Mouse (Mus musculus): Measurements from ENCODE around the gene Olfr739. TPM values are rescaled to one million over a fixed set of nuclear protein-coding genes. Genes with fewer than 3 reads are reported as not detected.

Olfr739 gene
- not detected in 2 replicates for total RNA-seq (2014; rRNA removed)
- polyA plus RNA-seq (2015; fragmentation: Nextera tagmentation; extraction: Ambion mirVana), result not detected in 2 replicates

- Histone ChIP-seq H3K4me1 (ENCODE audit: insufficient read depth, low read length) (no peaks in the 10 kb centered on the region), H3K9ac (replicated peaks; ENCODE audit: low read length) (no peak within 1 kb of the TSS), H3K4me2 (ENCODE audit: low read depth, low read length) (no peak within 1 kb of the TSS), H3K9me3 (ENCODE audit: low read length) (no peaks in the 10 kb centered on the region), H3K36me3 (ENCODE audit: insufficient read depth, low read length) (no peaks in the 10 kb centered on the region), H3K27me3 (ENCODE audit: insufficient read depth, low read length) (no peaks in the 10 kb centered on the region), H3K4me3 (ENCODE audit: low read length) (no peak within 1 kb of the TSS), H3K27ac (no peak within 1 kb of the TSS)
- 65% methylated on average over 2 of the region's 2 CpGs for WGBS
- ATAC-seq, result no peak
- no peak for TF ChIP-seq CTCF (IDR thresholded peaks at IDR 0.05; ENCODE audit: low read depth)
- no peak for DNase-seq (ENCODE audit: low spot score)
Measured at GRCm38 (mm10) chr14:50418326-50418725, at the start of gene Olfr739. TSS of gene Olfr739 (plus strand) at chr14:50418626.

GRCm38 (mm10) chr14:50380863-50381262 is 37.6 kb upstream of the Olfr739 start, which contains the start of gene Olfr736:
TSS of gene Olfr736 (plus strand) at chr14:50381163.
- Histone ChIP-seq H3K36me3 (ENCODE audit: insufficient read depth, low read length) (no peaks in the 10 kb centered on the region), H3K4me1 (ENCODE audit: insufficient read depth, low read length) (no peaks in the 10 kb centered on the region), H3K9ac (replicated peaks; ENCODE audit: low read length) (no peak within 1 kb of the TSS), H3K4me3 (ENCODE audit: low read length) (no peak within 1 kb of the TSS), H3K27me3 (ENCODE audit: insufficient read depth, low read length) (no peaks in the 10 kb centered on the region), H3K9me3 (ENCODE audit: low read length) (no peaks in the 10 kb centered on the region), H3K4me2 (ENCODE audit: low read depth, low read length) (no peak within 1 kb of the TSS), H3K27ac (no peak within 1 kb of the TSS)
- ATAC-seq, result no peak
- WGBS, result 87% methylated on average over 2 of the region's 2 CpGs
- peak; percentile 2 for DNase-seq (ENCODE audit: low spot score)
- TF ChIP-seq CTCF (IDR thresholded peaks at IDR 0.05; ENCODE audit: low read depth), result no peak

- no peak for TF ChIP-seq CTCF (IDR thresholded peaks at IDR 0.05; ENCODE audit: low read depth)
- no peak for ATAC-seq
Measured at GRCm38 (mm10) chr14:50407268-50407667, 11.2 kb upstream of the Olfr739 start, which contains the start of gene Olfr738. TSS of gene Olfr738 (plus strand) at chr14:50407568.

GRCm38 (mm10) chr14:50445245-50445644 is 26.8 kb downstream of the Olfr739 start, which contains the start of gene Olfr740:
TSS of gene Olfr740 (plus strand) at chr14:50445545.
- no peaks in the 10 kb centered on the region for H3K4me1 ChIP-seq (ENCODE audit: insufficient read depth, low read length)
- H3K9ac ChIP-seq (replicated peaks; ENCODE audit: low read length), result no peak within 1 kb of the TSS
- DNase-seq (ENCODE audit: low spot score) (no peak), ATAC-seq (no peak)
- no peak within 1 kb of the TSS for H3K27ac ChIP-seq
- no peak within 1 kb of the TSS for H3K4me2 ChIP-seq (ENCODE audit: low read depth, low read length)
- H3K4me3 ChIP-seq (ENCODE audit: low read length), result no peak within 1 kb of the TSS
- WGBS, result 84% methylated on average over 3 of the region's 3 CpGs
- H3K36me3 ChIP-seq (ENCODE audit: insufficient read depth, low read length), result no peaks in the 10 kb centered on the region
- H3K27me3 ChIP-seq (ENCODE audit: insufficient read depth, low read length), result no peaks in the 10 kb centered on the region
- H3K9me3 ChIP-seq (ENCODE audit: low read length), result no peaks in the 10 kb centered on the region
- no peak for TF ChIP-seq CTCF (IDR thresholded peaks at IDR 0.05; ENCODE audit: low read depth)

More at GRCm38 (mm10) chr14:50407268-50407667, 11.2 kb upstream of the Olfr739 start, which contains the start of gene Olfr738:
- H3K36me3 ChIP-seq (ENCODE audit: insufficient read depth, low read length), result no peaks in the 10 kb centered on the region
- H3K4me1 ChIP-seq (ENCODE audit: insufficient read depth, low read length), result no peaks in the 10 kb centered on the region
- H3K27me3 ChIP-seq (ENCODE audit: insufficient read depth, low read length), result no peaks in the 10 kb centered on the region
- no peak for DNase-seq (ENCODE audit: low spot score)
- no peak within 1 kb of the TSS for H3K4me2 ChIP-seq (ENCODE audit: low read depth, low read length)
- WGBS, result 84% methylated on average over 1 of the region's 1 CpGs
- H3K9ac ChIP-seq (replicated peaks; ENCODE audit: low read length), result no peak within 1 kb of the TSS
- no peak within 1 kb of the TSS for H3K27ac ChIP-seq
- no peaks in the 10 kb centered on the region for H3K9me3 ChIP-seq (ENCODE audit: low read length)
- H3K4me3 ChIP-seq (ENCODE audit: low read length), result no peak within 1 kb of the TSS

GRCm38 (mm10) chr14:50472438-50472837 is 54.0 kb downstream of the Olfr739 start, which contains the start of gene Olfr741:
TSS of gene Olfr741 (plus strand) at chr14:50472738.
- DNase-seq (ENCODE audit: low spot score), result no peak
- Histone ChIP-seq H3K4me3 (ENCODE audit: low read length) (no peak within 1 kb of the TSS), H3K4me1 (ENCODE audit: insufficient read depth, low read length) (no peaks in the 10 kb centered on the region), H3K27ac (no peak within 1 kb of the TSS), H3K9ac (replicated peaks; ENCODE audit: low read length) (no peak within 1 kb of the TSS), H3K9me3 (ENCODE audit: low read length) (no peaks in the 10 kb centered on the region), H3K4me2 (ENCODE audit: low read depth, low read length) (no peak within 1 kb of the TSS), H3K27me3 (ENCODE audit: insufficient read depth, low read length) (no peaks in the 10 kb centered on the region), H3K36me3 (ENCODE audit: insufficient read depth, low read length) (no peaks in the 10 kb centered on the region)
- no peak for TF ChIP-seq CTCF (IDR thresholded peaks at IDR 0.05; ENCODE audit: low read depth)
- WGBS, result 66% methylated on average over 2 of the region's 2 CpGs
- no peak for ATAC-seq

Other genes with a start within 250 kb of the Olfr739 start
- not detected in 2 replicates for gene Olfr730, start 230.4 kb upstream of the Olfr739 start, total RNA-seq (2014; rRNA removed)
- gene Olfr730, start 230.4 kb upstream of the Olfr739 start, polyA plus RNA-seq (2015; fragmentation: Nextera tagmentation; extraction: Ambion mirVana), result not detected in 2 replicates
- not detected in 2 replicates for gene Olfr731, start 176.8 kb upstream of the Olfr739 start, total RNA-seq (2014; rRNA removed)
- gene Olfr731, start 176.8 kb upstream of the Olfr739 start, polyA plus RNA-seq (2015; fragmentation: Nextera tagmentation; extraction: Ambion mirVana), result not detected in 2 replicates
- not detected in 2 replicates for gene Olfr732, start 134.4 kb upstream of the Olfr739 start, total RNA-seq (2014; rRNA removed)
- not detected in 2 replicates for gene Olfr732, start 134.4 kb upstream of the Olfr739 start, polyA plus RNA-seq (2015; fragmentation: Nextera tagmentation; extraction: Ambion mirVana)
- gene Olfr733, start 117.1 kb upstream of the Olfr739 start, total RNA-seq (2014; rRNA removed), result not detected in 2 replicates
- gene Olfr733, start 117.1 kb upstream of the Olfr739 start, polyA plus RNA-seq (2015; fragmentation: Nextera tagmentation; extraction: Ambion mirVana), result not detected in 2 replicates
- gene Olfr734, start 91.9 kb upstream of the Olfr739 start, total RNA-seq (2014; rRNA removed), result not detected in 2 replicates
- not detected in 2 replicates for gene Olfr734, start 91.9 kb upstream of the Olfr739 start, polyA plus RNA-seq (2015; fragmentation: Nextera tagmentation; extraction: Ambion mirVana)
- not detected in 2 replicates for gene Olfr735, start 69.8 kb upstream of the Olfr739 start, total RNA-seq (2014; rRNA removed)
- not detected in 2 replicates for gene Olfr735, start 69.8 kb upstream of the Olfr739 start, polyA plus RNA-seq (2015; fragmentation: Nextera tagmentation; extraction: Ambion mirVana)
- gene Tlr11, start 60.7 kb upstream of the Olfr739 start, total RNA-seq (2014; rRNA removed), result 0.04 TPM in 1 of 2 replicates, not detected in the other
- gene Tlr11, start 60.7 kb upstream of the Olfr739 start, polyA plus RNA-seq (2015; fragmentation: Nextera tagmentation; extraction: Ambion mirVana), result not detected in 2 replicates
- gene Olfr736, start 37.5 kb upstream of the Olfr739 start, total RNA-seq (2014; rRNA removed), result not detected in 2 replicates
- gene Olfr736, start 37.5 kb upstream of the Olfr739 start, polyA plus RNA-seq (2015; fragmentation: Nextera tagmentation; extraction: Ambion mirVana), result not detected in 2 replicates
- not detected in 2 replicates for gene Olfr738, start 11.1 kb upstream of the Olfr739 start, total RNA-seq (2014; rRNA removed)
- gene Olfr738, start 11.1 kb upstream of the Olfr739 start, polyA plus RNA-seq (2015; fragmentation: Nextera tagmentation; extraction: Ambion mirVana), result not detected in 2 replicates
- not detected in 2 replicates for gene Olfr740, start 26.9 kb downstream of the Olfr739 start, total RNA-seq (2014; rRNA removed)
- not detected in 2 replicates for gene Olfr740, start 26.9 kb downstream of the Olfr739 start, polyA plus RNA-seq (2015; fragmentation: Nextera tagmentation; extraction: Ambion mirVana)
- gene Olfr741, start 54.1 kb downstream of the Olfr739 start, total RNA-seq (2014; rRNA removed), result not detected in 2 replicates
- gene Olfr741, start 54.1 kb downstream of the Olfr739 start, polyA plus RNA-seq (2015; fragmentation: Nextera tagmentation; extraction: Ambion mirVana), result not detected in 2 replicates
- not detected in 2 replicates for gene Olfr742, start 85.0 kb downstream of the Olfr739 start, total RNA-seq (2014; rRNA removed)
- not detected in 2 replicates for gene Olfr742, start 85.0 kb downstream of the Olfr739 start, polyA plus RNA-seq (2015; fragmentation: Nextera tagmentation; extraction: Ambion mirVana)
- gene Olfr743, start 103.2 kb downstream of the Olfr739 start, total RNA-seq (2014; rRNA removed), result not detected in 2 replicates
- gene Olfr743, start 103.2 kb downstream of the Olfr739 start, polyA plus RNA-seq (2015; fragmentation: Nextera tagmentation; extraction: Ambion mirVana), result not detected in 2 replicates
- not detected in 2 replicates for gene Olfr744, start 196.3 kb downstream of the Olfr739 start, total RNA-seq (2014; rRNA removed)
- gene Olfr744, start 196.3 kb downstream of the Olfr739 start, polyA plus RNA-seq (2015; fragmentation: Nextera tagmentation; extraction: Ambion mirVana), result not detected in 2 replicates
- gene Olfr745, start 220.8 kb downstream of the Olfr739 start, total RNA-seq (2014; rRNA removed), result not detected in 2 replicates
- not detected in 2 replicates for gene Olfr745, start 220.8 kb downstream of the Olfr739 start, polyA plus RNA-seq (2015; fragmentation: Nextera tagmentation; extraction: Ambion mirVana)
- not detected in 2 replicates for gene Olfr746, start 228.5 kb downstream of the Olfr739 start, total RNA-seq (2014; rRNA removed)
- not detected in 2 replicates for gene Olfr746, start 228.5 kb downstream of the Olfr739 start, polyA plus RNA-seq (2015; fragmentation: Nextera tagmentation; extraction: Ambion mirVana)

Data from hindbrain, postnatal 0 days (tissue).